Mouse (Mus musculus) midbrain, embryonic 15.5 days (tissue): Measurements from ENCODE around the gene Chn1. TPM values are rescaled to one million over a fixed set of nuclear protein-coding genes. Genes with fewer than 3 reads are reported as not detected.

ENCODE experiments used
- ATAC-seq: fragments of 200-750 bp; cut with Nextera tagmentation; replicated peaks from 2 replicates; pipeline ENCODE4 v1.8.0; 2017; ENCODE audit warnings: moderate TSS enrichment
- H3K27ac ChIP-seq: fragments of 300-500 bp; sonication (generic); 2 replicates; pipeline ENCODE4 v1.5.1; 2015; ENCODE audit warnings: mild to moderate bottlenecking, inconsistent platforms
- H3K27me3 ChIP-seq: fragments of 300-500 bp; sonication (generic); replicated peaks from 2 replicates; pipeline ENCODE4 v1.6.1; 2015; ENCODE audit warnings: inconsistent platforms
- H3K36me3 ChIP-seq: fragments of 300-500 bp; sonication (generic); replicated peaks from 2 replicates; pipeline ENCODE4 v1.6.1; 2015; ENCODE audit warnings: inconsistent platforms
- H3K4me1 ChIP-seq: fragments of 300-500 bp; sonication (generic); 2 replicates; pipeline ENCODE4 v1.6.1; 2015; ENCODE audit warnings: inconsistent platforms
- H3K4me2 ChIP-seq: fragments of 300-500 bp; sonication (generic); 2 replicates; pipeline ENCODE4 v1.6.1; 2015; ENCODE audit warnings: inconsistent platforms, mild to moderate bottlenecking, moderate library complexity
- H3K4me3 ChIP-seq: fragments of 300-500 bp; sonication (generic); 2 replicates; pipeline ENCODE4 v1.5.1; 2015; ENCODE audit warnings: mild to moderate bottlenecking, inconsistent platforms
- H3K9ac ChIP-seq: fragments of 300-500 bp; sonication (generic); 2 replicates; pipeline ENCODE4 v1.6.1; 2015; ENCODE audit warnings: mild to moderate bottlenecking, inconsistent platforms
- H3K9me3 ChIP-seq: fragments of 300-500 bp; sonication (generic); 2 replicates; pipeline ENCODE4 v1.6.1; 2016; ENCODE audit warnings: inconsistent platforms
- WGBS: fragments of 180-500 bp; shearing (Covaris S2); methylation state at CpG from one replicate; pipeline ENCODE4 v1.1.7; 2015; ENCODE audit warnings: mixed read lengths; 5-methylcytosine and 5-hydroxymethylcytosine counted together
- polyA plus RNA-seq: library from polyadenylated mRNA; unstranded; fragments of >200 nt; fragmentation: Nextera tagmentation; extraction: Ambion mirVana; gene quantifications from 2 replicates; pipeline ENCODE4 v1.2.1, GENCODE M21; 2015

The Chn1 gene
- polyA plus RNA-seq, 1 experiment from 2014 or later = 102 TPM

- Histone ChIP-seq H3K4me1 (peaks cover 38% of the 10 kb centered on the region), H3K4me3 (no peak overlapping the region), H3K9ac (no peak overlapping the region), H3K27ac (no peak overlapping the region), H3K4me2 (peak overlapping the region; percentile 50; the same call in 1 of the 2 replicates), H3K36me3 (no peaks in the 10 kb centered on the region), H3K27me3 (no peaks in the 10 kb centered on the region), H3K9me3 (no peaks in the 10 kb centered on the region)
- 36% methylated on average over 8 of the region's 8 CpGs for WGBS
- ATAC-seq = no peak
Observed at GRCm38 (mm10) chr2:73659041-73659440, 116.1 kb downstream of the Chn1 start.

GRCm38 (mm10) chr2:73657961-73658360, 117.2 kb downstream of the Chn1 start:
- no peak overlapping the region for H3K4me2 ChIP-seq
- peaks cover 38% of the 10 kb centered on the region for H3K4me1 ChIP-seq
- H3K36me3 ChIP-seq = no peaks in the 10 kb centered on the region
- H3K9ac ChIP-seq = no peak overlapping the region
- H3K27me3 ChIP-seq = no peaks in the 10 kb centered on the region
- no peaks in the 10 kb centered on the region for H3K9me3 ChIP-seq
- 71% methylated on average over 3 of the region's 3 CpGs for WGBS
- no peak overlapping the region for H3K4me3 ChIP-seq
- no peak for ATAC-seq
- no peak overlapping the region for H3K27ac ChIP-seq

- H3K27me3 ChIP-seq = no peaks in the 10 kb centered on the region
- H3K27ac ChIP-seq = no peak overlapping the region
- no peak overlapping the region for H3K4me2 ChIP-seq
- no peak overlapping the region for H3K9ac ChIP-seq
- H3K36me3 ChIP-seq = no peaks in the 10 kb centered on the region
- no peak overlapping the region for H3K4me3 ChIP-seq
- peaks cover 38% of the 10 kb centered on the region for H3K4me1 ChIP-seq
- 21% methylated on average over 7 of the region's 7 CpGs for WGBS
- 0 out of 2 replicates have a peak, but pooled peaks have one; percentile 32 for ATAC-seq
- H3K9me3 ChIP-seq = no peaks in the 10 kb centered on the region
Observed at GRCm38 (mm10) chr2:73657151-73657550, 118.0 kb downstream of the Chn1 start.

DNA sequence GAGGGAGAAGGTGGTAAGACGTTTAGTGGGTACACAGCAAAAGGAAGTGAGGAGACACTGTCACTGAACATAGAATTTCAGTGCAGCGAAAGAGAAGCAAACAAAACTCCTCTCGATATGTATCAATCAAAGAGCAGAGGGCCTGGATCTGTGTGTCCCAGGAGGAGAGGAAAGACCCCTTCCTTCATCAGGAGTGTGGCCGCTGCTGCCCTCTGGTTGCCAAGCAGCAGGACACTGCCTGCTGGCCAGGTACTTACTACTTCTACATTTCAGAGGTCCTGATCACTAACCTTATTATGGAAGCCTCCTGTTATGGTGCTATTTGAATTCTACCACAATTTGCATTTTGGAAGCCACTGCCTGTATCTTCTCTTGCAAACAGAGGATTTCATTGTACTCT, 119.5 kb downstream of the Chn1 start:
- Histone ChIP-seq H3K4me1 (peaks cover 35% of the 10 kb centered on the region), H3K4me2 (no peak overlapping the region), H3K9me3 (no peaks in the 10 kb centered on the region), H3K4me3 (no peak overlapping the region), H3K27ac (no peak overlapping the region), H3K36me3 (no peaks in the 10 kb centered on the region), H3K9ac (no peak overlapping the region), H3K27me3 (no peaks in the 10 kb centered on the region)
- 74% methylated on average over 4 of the region's 4 CpGs for WGBS
- no peak for ATAC-seq

DNA sequence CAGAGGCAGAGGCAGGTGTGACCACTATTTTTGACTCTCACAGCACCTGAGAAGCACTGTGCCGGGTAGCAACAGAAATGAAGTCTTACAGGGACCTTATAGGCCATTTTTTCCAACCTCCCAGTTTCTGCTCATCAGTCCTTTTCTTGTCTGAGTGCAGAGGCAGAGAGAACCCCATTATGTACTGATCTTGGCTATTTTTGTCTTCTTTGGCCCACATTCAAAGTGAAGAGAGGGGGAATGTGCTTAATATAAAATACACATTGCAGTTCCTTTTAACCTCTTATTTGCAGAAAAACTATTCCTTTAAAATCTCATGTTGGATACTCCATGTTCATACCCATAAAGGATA, 120.3 kb downstream of the Chn1 start:
- Histone ChIP-seq H3K9ac (no peak overlapping the region), H3K36me3 (no peaks in the 10 kb centered on the region), H3K4me2 (no peak overlapping the region), H3K27ac (0 out of 2 replicates have a peak overlapping the region, but pooled peaks have one; percentile 20), H3K4me3 (no peak overlapping the region), H3K9me3 (no peaks in the 10 kb centered on the region), H3K4me1 (peaks cover 27% of the 10 kb centered on the region), H3K27me3 (no peaks in the 10 kb centered on the region)
- WGBS = 67% methylated on average over 1 of the region's 1 CpGs
- ATAC-seq = no peak

DNA sequence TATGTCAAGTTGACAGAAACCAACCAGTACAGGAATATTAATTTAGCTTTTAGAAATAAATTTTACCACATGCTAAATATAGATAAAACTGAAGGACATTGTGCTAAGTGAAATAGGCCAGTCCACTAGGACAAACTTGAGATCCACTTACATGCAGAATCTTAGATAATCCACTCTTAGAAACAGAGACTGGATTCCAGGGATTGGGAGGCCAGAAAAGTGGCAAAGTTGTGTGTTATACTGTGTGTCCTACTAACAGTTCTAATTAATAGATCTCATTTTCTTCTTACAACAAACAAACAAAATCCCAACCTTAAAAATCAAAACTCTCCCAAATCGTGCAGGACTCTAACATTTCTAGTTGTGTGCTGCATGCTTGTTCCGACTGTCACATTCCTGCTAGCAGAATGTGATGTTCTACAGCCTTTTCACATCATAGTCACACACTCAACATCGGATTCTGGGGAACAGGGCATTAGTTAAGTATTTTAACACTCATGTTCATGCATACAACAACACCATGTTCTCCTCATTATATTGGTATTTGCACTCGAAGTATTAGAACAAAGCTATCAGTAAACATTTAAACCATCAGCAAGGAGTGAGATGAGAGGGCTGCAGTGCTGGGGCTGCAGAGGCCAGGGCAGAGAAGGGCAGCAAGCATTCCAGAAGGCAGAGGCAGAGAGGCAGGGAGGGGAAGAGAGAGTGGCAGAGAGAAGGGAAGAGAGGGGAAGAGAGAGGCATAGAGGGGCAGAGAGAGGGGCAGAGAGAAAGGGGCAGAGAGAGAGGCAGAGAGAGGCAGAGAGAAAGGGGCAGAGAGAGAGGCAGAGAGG, 120.9 kb downstream of the Chn1 start:
- no peak for ATAC-seq
- 82% methylated on average over 4 of the region's 4 CpGs for WGBS
- no peak overlapping the region for H3K4me2 ChIP-seq
- H3K27ac ChIP-seq = 0 out of 2 replicates have a peak overlapping the region, but pooled peaks have one; percentile 20
- H3K9me3 ChIP-seq = no peaks in the 10 kb centered on the region
- H3K27me3 ChIP-seq = no peaks in the 10 kb centered on the region
- no peak overlapping the region for H3K9ac ChIP-seq
- H3K4me3 ChIP-seq = no peak overlapping the region
- H3K4me1 ChIP-seq = peaks cover 21% of the 10 kb centered on the region
- no peaks in the 10 kb centered on the region for H3K36me3 ChIP-seq

GRCm38 (mm10) chr2:73637688-73638087, 137.5 kb downstream of the Chn1 start:
- Histone ChIP-seq H3K4me3 (no peak overlapping the region), H3K27ac (no peak overlapping the region), H3K4me1 (no peaks in the 10 kb centered on the region), H3K36me3 (no peaks in the 10 kb centered on the region), H3K27me3 (no peaks in the 10 kb centered on the region), H3K9ac (no peak overlapping the region), H3K9me3 (no peaks in the 10 kb centered on the region), H3K4me2 (no peak overlapping the region)
- ATAC-seq = no peak
- 96% methylated on average over 6 of the region's 6 CpGs for WGBS

- no peaks in the 10 kb centered on the region for H3K36me3 ChIP-seq
- no peak overlapping the region for H3K4me3 ChIP-seq
- no peak overlapping the region for H3K9ac ChIP-seq
- H3K9me3 ChIP-seq = no peaks in the 10 kb centered on the region
- 91% methylated on average over 3 of the region's 3 CpGs for WGBS
- no peak for ATAC-seq
- H3K4me1 ChIP-seq = no peaks in the 10 kb centered on the region
- no peaks in the 10 kb centered on the region for H3K27me3 ChIP-seq
- H3K27ac ChIP-seq = no peak overlapping the region
- H3K4me2 ChIP-seq = no peak overlapping the region
Observed at GRCm38 (mm10) chr2:73636387-73636786, 138.8 kb downstream of the Chn1 start.

- Histone ChIP-seq H3K27me3 (no peaks in the 10 kb centered on the region), H3K9ac (no peak overlapping the region), H3K4me1 (no peaks in the 10 kb centered on the region), H3K4me2 (no peak overlapping the region), H3K36me3 (no peaks in the 10 kb centered on the region), H3K4me3 (no peak overlapping the region), H3K9me3 (no peaks in the 10 kb centered on the region), H3K27ac (no peak overlapping the region)
- 95% methylated on average over 7 of the region's 7 CpGs for WGBS
- ATAC-seq = no peak
Observed at GRCm38 (mm10) chr2:73631816-73632215, 143.3 kb downstream of the Chn1 start.

DNA sequence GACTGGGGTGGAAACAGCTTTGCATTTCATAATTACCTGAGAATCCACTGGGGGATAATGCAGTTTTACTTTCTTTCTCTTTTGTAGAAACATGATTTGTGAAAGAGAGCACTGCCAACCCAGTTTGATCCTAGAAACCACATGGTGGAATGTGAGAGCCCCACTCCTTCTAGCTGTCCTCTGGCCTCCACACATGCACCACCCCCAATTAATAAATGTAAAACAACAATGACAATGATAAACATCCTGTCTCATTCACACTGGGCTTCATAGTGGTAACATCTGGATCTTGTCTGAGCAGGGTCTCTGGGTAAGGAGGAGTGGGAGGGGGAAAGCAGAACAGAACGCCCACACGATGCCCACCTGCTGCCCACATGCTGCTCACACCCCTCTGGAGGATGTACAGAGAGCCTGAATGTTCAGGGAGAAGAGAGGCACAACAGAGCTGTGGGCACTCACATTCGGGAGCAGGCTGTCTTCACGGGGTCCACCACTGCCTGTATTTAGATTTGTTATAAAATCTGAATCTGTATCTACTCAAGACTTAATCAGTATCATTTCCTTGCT, 156.6 kb downstream of the Chn1 start:
- Histone ChIP-seq H3K4me3 (no peak overlapping the region), H3K9ac (no peak overlapping the region), H3K4me1 (no peaks in the 10 kb centered on the region), H3K27me3 (no peaks in the 10 kb centered on the region), H3K4me2 (no peak overlapping the region), H3K27ac (no peak overlapping the region), H3K36me3 (peaks cover 6% of the 10 kb centered on the region; the same call in 1 of the 2 replicates), H3K9me3 (no peaks in the 10 kb centered on the region)
- no peak for ATAC-seq
- 80% methylated on average over 4 of the region's 4 CpGs for WGBS

DNA sequence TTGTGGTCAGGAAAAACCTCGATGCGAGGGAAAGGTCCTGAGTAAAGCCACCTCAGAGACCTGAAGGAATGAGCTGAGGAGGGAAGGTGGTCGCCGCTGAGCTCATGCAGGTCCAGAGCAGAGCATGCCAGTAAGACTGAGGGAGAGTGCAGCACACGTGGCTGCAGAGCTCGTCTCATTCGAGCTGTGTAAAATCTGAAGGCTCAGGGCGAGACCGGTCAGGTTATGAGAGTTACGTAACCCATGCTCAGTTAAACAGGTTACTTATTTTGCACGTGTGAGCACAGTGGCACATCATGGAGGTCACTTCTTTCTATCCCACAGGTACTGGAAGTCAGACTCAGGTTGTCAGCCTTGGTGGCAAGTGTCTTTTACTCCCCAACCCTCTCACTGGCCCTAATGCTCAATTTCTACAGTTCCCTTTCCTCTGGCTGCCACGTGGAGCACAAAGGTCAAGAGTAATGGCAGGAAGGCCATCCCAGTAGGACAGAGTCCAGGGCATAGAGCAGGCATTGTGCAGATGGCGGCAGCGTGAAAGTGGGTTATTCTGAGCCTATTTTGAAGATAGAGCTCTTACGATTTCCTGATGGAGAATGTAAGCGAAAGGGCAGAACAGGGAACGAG, 158.6 kb downstream of the Chn1 start:
- WGBS = 86% methylated on average over 17 of the region's 17 CpGs
- no peaks in the 10 kb centered on the region for H3K36me3 ChIP-seq
- H3K9me3 ChIP-seq = no peaks in the 10 kb centered on the region
- no peak for ATAC-seq
- no peak overlapping the region for H3K4me3 ChIP-seq
- no peaks in the 10 kb centered on the region for H3K4me1 ChIP-seq
- H3K27ac ChIP-seq = no peak overlapping the region
- H3K4me2 ChIP-seq = no peak overlapping the region
- no peak overlapping the region for H3K9ac ChIP-seq
- H3K27me3 ChIP-seq = no peaks in the 10 kb centered on the region

GRCm38 (mm10) chr2:73615456-73615855, 159.7 kb downstream of the Chn1 start:
- Histone ChIP-seq H3K4me3 (no peak overlapping the region), H3K27me3 (no peaks in the 10 kb centered on the region), H3K4me1 (no peaks in the 10 kb centered on the region), H3K27ac (no peak overlapping the region), H3K36me3 (peaks cover 1% of the 10 kb centered on the region; the same call in 1 of the 2 replicates), H3K9me3 (no peaks in the 10 kb centered on the region), H3K9ac (no peak overlapping the region), H3K4me2 (no peak overlapping the region)
- no peak for ATAC-seq
- WGBS = 93% methylated on average over 5 of the region's 5 CpGs
